Mouse (Mus musculus) spleen, adult 2 months (tissue): ENCODE measurements around the gene Atp6v0d1. TPM values are rescaled to one million over a fixed set of nuclear protein-coding genes. Genes with fewer than 3 reads are reported as not detected.

Source experiments
- DNase-seq, 2 experiments: peaks; one replicate each; pipeline versions ENCODE4 v3.0.0 to v3.0.0-alpha.2; 2012 to 2021; ENCODE audit warnings: low spot score in 2 of 2, low read depth in 1 of 2
- H3K27ac ChIP-seq: fragments of 200-500 bp; 2 replicates; pipeline ENCODE4 v1.5.1; 2012; ENCODE audit warnings: low read length, inconsistent platforms; ENCODE audit not compliant: insufficient read depth
- H3K27me3 ChIP-seq: fragments of 200-500 bp; 2 replicates; pipeline ENCODE4 v1.6.1; 2012; ENCODE audit warnings: mild to moderate bottlenecking, moderate library complexity, low read length, inconsistent platforms; ENCODE audit not compliant: control insufficient read depth, insufficient read depth
- H3K36me3 ChIP-seq: fragments of 200-500 bp; 2 replicates; pipeline ENCODE4 v1.6.1; 2012; ENCODE audit warnings: mild to moderate bottlenecking, low read length, inconsistent platforms; ENCODE audit not compliant: control insufficient read depth, insufficient read depth
- H3K4me1 ChIP-seq: fragments of 200-500 bp; 2 replicates; pipeline ENCODE4 v1.6.1; 2011; ENCODE audit warnings: inconsistent platforms; ENCODE audit not compliant: control insufficient read depth, insufficient read depth, insufficient read length
- H3K4me3 ChIP-seq: fragments of 200-500 bp; 2 replicates; pipeline ENCODE4 v1.5.1; 2011; ENCODE audit warnings: mild to moderate bottlenecking, inconsistent platforms; ENCODE audit not compliant: insufficient read depth, insufficient read length; ENCODE audit errors: extremely low read depth
- CTCF ChIP-seq: fragments of 200-500 bp; IDR thresholded peaks from 2 replicates; pipeline ENCODE4 v1.5.1; 2011; ENCODE audit warnings: mild to moderate bottlenecking, inconsistent platforms; ENCODE audit not compliant: insufficient read depth, insufficient read length, insufficient replicate concordance; ENCODE audit errors: extremely low read depth
- POLR2A ChIP-seq: fragments of 200-500 bp; IDR thresholded peaks from 2 replicates; pipeline ENCODE4 v1.6.1; 2011; ENCODE audit warnings: low read depth, low read length, inconsistent platforms
- WGBS: fragments of 180-500 bp; shearing (Covaris S2); methylation state at CpG from one replicate; pipeline ENCODE4 v1.1.7; 2018; 5-methylcytosine and 5-hydroxymethylcytosine counted together
- polyA plus RNA-seq: library from polyadenylated mRNA; depleted of rRNA; stranded (reverse); fragments of >200 nt; gene quantifications from 2 replicates; pipeline ENCODE4 v1.2.3, GENCODE M21; 2012

Gene Atp6v0d1
- polyA plus RNA-seq, 1 experiment, result 72.0 TPM

- H3K4me3 ChIP-seq, result no peak overlapping the region
- WGBS, result 50% methylated on average over 12 of the region's 12 CpGs
- TF ChIP-seq POLR2A, result no peak
- no peak for TF ChIP-seq CTCF
- H3K4me1 ChIP-seq, result no peaks in the 10 kb centered on the region
- H3K27me3 ChIP-seq, result 0 out of 2 replicates have a peak, but pooled peaks cover 2% of the 10 kb centered on the region
- no peaks in the 10 kb centered on the region for H3K36me3 ChIP-seq
- H3K27ac ChIP-seq, result no peak overlapping the region
- DNase-seq, result no peak
Observed at GRCm38 (mm10) chr8:105509997-105510735, 55.7 kb downstream of the Atp6v0d1 start.

GRCm38 (mm10) chr8:105508758-105509157, 57.1 kb downstream of the Atp6v0d1 start:
- no peaks in the 10 kb centered on the region for H3K27me3 ChIP-seq
- no peak overlapping the region for H3K4me3 ChIP-seq
- H3K36me3 ChIP-seq, result no peaks in the 10 kb centered on the region
- no peak for TF ChIP-seq CTCF
- TF ChIP-seq POLR2A, result no peak
- no peaks in the 10 kb centered on the region for H3K4me1 ChIP-seq
- WGBS, result 100% methylated on average over 1 of the region's 2 CpGs
- DNase-seq, result no peak
- H3K27ac ChIP-seq, result no peak overlapping the region

GRCm38 (mm10) chr8:105506977-105507376, 58.9 kb downstream of the Atp6v0d1 start:
- Histone ChIP-seq H3K36me3 (no peaks in the 10 kb centered on the region), H3K4me1 (no peaks in the 10 kb centered on the region), H3K27me3 (no peaks in the 10 kb centered on the region), H3K27ac (no peak overlapping the region), H3K4me3 (no peak overlapping the region)
- WGBS, result 58% methylated on average over 6 of the region's 6 CpGs
- TF ChIP-seq CTCF (no peak), POLR2A (no peak)
- DNase-seq, result no peak

- Histone ChIP-seq H3K4me3 (no peak overlapping the region), H3K27ac (no peak overlapping the region), H3K36me3 (no peaks in the 10 kb centered on the region), H3K4me1 (no peaks in the 10 kb centered on the region), H3K27me3 (no peaks in the 10 kb centered on the region)
- TF ChIP-seq CTCF (no peak), POLR2A (no peak)
- no peak for DNase-seq
- WGBS, result 91% methylated on average over 3 of the region's 3 CpGs
Observed at GRCm38 (mm10) chr8:105504617-105505016, 61.2 kb downstream of the Atp6v0d1 start.

GRCm38 (mm10) chr8:105499787-105500186, 66.1 kb downstream of the Atp6v0d1 start:
- Histone ChIP-seq H3K4me3 (peak overlapping the region; percentile 25), H3K36me3 (no peaks in the 10 kb centered on the region), H3K27ac (no peak overlapping the region), H3K4me1 (peaks cover 7% of the 10 kb centered on the region), H3K27me3 (no peaks in the 10 kb centered on the region)
- WGBS, result 66% methylated on average over 12 of the region's 12 CpGs
- TF ChIP-seq POLR2A, result no peak
- no peak for DNase-seq

- peak; percentile 50; the same call in 1 of the 2 replicates for TF ChIP-seq CTCF
- TF ChIP-seq POLR2A, result 0 out of 2 replicates have a peak, but pooled peaks have one; percentile 5
- WGBS, result 2% methylated on average over 68 of the region's 68 CpGs
- no peak within 1 kb of the TSS for H3K27ac ChIP-seq
- no peaks in the 10 kb centered on the region for H3K36me3 ChIP-seq
- peaks cover 7% of the 10 kb centered on the region for H3K4me1 ChIP-seq
- H3K4me3 ChIP-seq, result peak within 1 kb of the TSS; percentile 59
- H3K27me3 ChIP-seq, result no peaks in the 10 kb centered on the region
- peak; percentile 32 to 80 for DNase-seq
Observed at GRCm38 (mm10) chr8:105496439-105497180, 69.2 kb downstream of the Atp6v0d1 start, which contains the start of gene Zdhhc1. TSS of gene Zdhhc1 (minus strand) at chr8:105496902.

GRCm38 (mm10) chr8:105495350-105496302, 70.2 kb downstream of the Atp6v0d1 start:
- WGBS, result 75% methylated on average over 17 of the region's 17 CpGs
- TF ChIP-seq POLR2A, result no peak
- no peak for TF ChIP-seq CTCF
- no peaks in the 10 kb centered on the region for H3K36me3 ChIP-seq
- H3K4me1 ChIP-seq, result peaks cover 7% of the 10 kb centered on the region
- H3K27me3 ChIP-seq, result no peaks in the 10 kb centered on the region
- no peak overlapping the region for H3K4me3 ChIP-seq
- no peak overlapping the region for H3K27ac ChIP-seq
- DNase-seq, result no peak
